Mouse (Mus musculus): ENCODE results near the gene Wdr89.

DNA sequence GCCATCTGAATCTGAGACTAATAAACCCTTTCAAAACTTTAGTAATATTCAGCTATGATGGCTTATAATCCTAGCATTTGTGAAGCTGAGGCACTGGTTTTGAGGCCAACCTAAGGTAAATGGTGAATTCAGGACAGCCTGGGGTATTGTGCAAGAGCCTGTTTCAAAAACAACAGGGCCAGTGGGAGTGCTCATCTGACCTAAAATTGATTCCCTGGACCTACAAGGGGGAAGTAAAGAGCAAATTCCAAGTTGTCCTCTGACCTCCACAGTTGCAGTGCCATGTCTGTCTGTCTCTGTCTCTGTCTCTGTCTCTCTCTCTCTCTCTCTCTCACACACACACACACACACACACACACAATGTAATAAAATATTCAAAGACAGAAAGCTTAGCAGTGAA, 2.4 kb downstream of the Wdr89 start:
- TF ChIP-seq CTCF (IDR thresholded peaks at IDR 0.05; ENCODE audit: control insufficient read depth, insufficient read depth, insufficient read length) (no peak), MAX (IDR thresholded peaks at IDR 0.05) (no peak), USF1 (IDR thresholded peaks at IDR 0.05; ENCODE audit: low read depth) (no peak), CEBPB (IDR thresholded peaks at IDR 0.05; ENCODE audit: low read depth) (peak; percentile 48), MYOG (IDR thresholded peaks at IDR 0.05; ENCODE audit: control insufficient read depth, extremely low read depth, insufficient read length) (no peak), MYOD1 (IDR thresholded peaks at IDR 0.05; ENCODE audit: control insufficient read depth, insufficient read length, low read depth) (no peak), FOSL1 (IDR thresholded peaks at IDR 0.05; ENCODE audit: insufficient read depth, low read length, poor library complexity, severe bottlenecking) (no peak)
